31 mouse cellular contexts compared by ENCODE assay signal in the genomic region with DNA sequence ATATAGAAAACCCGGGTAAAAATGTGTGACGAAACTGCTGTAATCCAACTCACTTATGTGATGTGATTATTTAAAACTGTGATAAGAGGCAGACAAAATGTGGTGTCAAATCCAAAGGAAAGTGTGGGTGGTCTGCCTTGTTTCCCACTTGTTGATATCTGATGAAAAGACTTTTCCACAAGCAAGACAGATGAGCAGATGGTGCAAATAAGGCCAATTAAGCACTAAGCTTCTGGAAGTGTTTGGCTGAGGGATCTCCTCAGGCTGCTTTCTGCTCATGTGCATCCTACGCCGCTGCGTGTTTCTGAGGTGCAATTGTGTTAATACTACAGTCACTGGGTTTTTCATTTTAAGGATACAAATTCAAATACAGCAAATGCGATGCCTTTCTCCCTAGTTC. TPM values are rescaled to one million over a fixed set of nuclear protein-coding genes. Genes with fewer than 3 reads are reported as not detected.
DNase-seq lines count a peak whose midpoint lies in the region; ATAC-seq and TF ChIP-seq lines count a peak whose summit lies in the region.
"Had no signal": no experiment of that assay in that cellular context is flagged by ENCODE, and none has a peak within 500 bp of the region (broad histone marks: within the 10 kb centered on the region; RNA-seq: fewer than 3 reads in every experiment).

No protein-coding gene starts in this region.

- H3K9me3 ChIP-seq in hindbrain, postnatal 0 days (ENCODE audit: low read length) = no peaks in the 10 kb centered on the region
- H3K9me3 ChIP-seq in hindbrain, embryonic 14.5 days (ENCODE audit: control insufficient read depth, low read length) = no peaks in the 10 kb centered on the region
- H3K9me3 ChIP-seq: embryonic facial prominence, embryonic 13.5 days; hindbrain, embryonic 12.5 days; midbrain, embryonic 12.5 days; stomach, embryonic 15.5 days had no signal

- ATAC-seq in hindbrain, postnatal 0 days = no peak
- no peak for ATAC-seq in hindbrain, embryonic 14.5 days (ENCODE audit: low FRiP score)
- ATAC-seq: activated CD4-positive, CD25-positive, alpha-beta regulatory T cell, adult 4 months; inflammation-experienced regulatory T-cells, adult 6 months; liver, postnatal 0 days had no signal

- H3K27ac ChIP-seq in hindbrain, postnatal 0 days = no peak overlapping the region
- no peak overlapping the region for H3K27ac ChIP-seq in hindbrain, embryonic 14.5 days
- H3K27ac ChIP-seq: embryonic facial prominence, embryonic 13.5 days; heart, adult 2 months; heart, embryonic 13.5 days; hindbrain, embryonic 12.5 days; kidney, postnatal 0 days; midbrain, embryonic 12.5 days; stomach, embryonic 15.5 days had no signal

- intact Hi-C loops in heart, postnatal 14 days (cut with DNase I) = no loop called here

- no peak overlapping the region for H3K9ac ChIP-seq in hindbrain, postnatal 0 days (replicated peaks; ENCODE audit: low read length)
- H3K9ac ChIP-seq in hindbrain, embryonic 14.5 days = no peak overlapping the region
- H3K9ac ChIP-seq: embryonic facial prominence, embryonic 13.5 days; heart, embryonic 13.5 days; hindbrain, embryonic 12.5 days; liver, postnatal 0 days; midbrain, embryonic 12.5 days; stomach, embryonic 15.5 days had no signal

- WGBS in hindbrain, postnatal 0 days = 81% methylated on average over 6 of the region's 6 CpGs
- WGBS in hindbrain, embryonic 14.5 days = 91% methylated on average over 6 of the region's 6 CpGs

- no peaks in the 10 kb centered on the region for H3K4me1 ChIP-seq in hindbrain, postnatal 0 days (ENCODE audit: insufficient read depth, low read length)
- no peaks in the 10 kb centered on the region for H3K4me1 ChIP-seq in hindbrain, embryonic 14.5 days (replicated peaks; ENCODE audit: control insufficient read depth, insufficient read depth, low read length)
- H3K4me1 ChIP-seq: embryonic facial prominence, embryonic 13.5 days; heart, embryonic 13.5 days; hindbrain, embryonic 12.5 days; midbrain, embryonic 12.5 days; stomach, embryonic 15.5 days had no signal

- no peaks in the 10 kb centered on the region for H3K36me3 ChIP-seq in hindbrain, postnatal 0 days (ENCODE audit: insufficient read depth, low read length)
- H3K36me3 ChIP-seq in hindbrain, embryonic 14.5 days (replicated peaks; ENCODE audit: control insufficient read depth, insufficient read depth) = no peaks in the 10 kb centered on the region
- H3K36me3 ChIP-seq: embryonic facial prominence, embryonic 13.5 days; heart, embryonic 13.5 days; hindbrain, embryonic 12.5 days; midbrain, embryonic 12.5 days; stomach, embryonic 15.5 days had no signal

- H3K27me3 ChIP-seq in hindbrain, postnatal 0 days (ENCODE audit: insufficient read depth, low read length) = no peaks in the 10 kb centered on the region
- H3K27me3 ChIP-seq in hindbrain, embryonic 14.5 days (ENCODE audit: control insufficient read depth, insufficient read depth, low read length) = no peaks in the 10 kb centered on the region
- H3K27me3 ChIP-seq: embryonic facial prominence, embryonic 13.5 days; heart, embryonic 13.5 days; hindbrain, embryonic 12.5 days; midbrain, embryonic 12.5 days; stomach, embryonic 15.5 days had no signal

- DNase-seq in hindbrain, postnatal 0 days (ENCODE audit: low spot score) = peak; percentile 12
- no peak for DNase-seq in hindbrain, embryonic 14.5 days (ENCODE audit: low spot score)
- DNase-seq in brain, embryonic 14.5 days (ENCODE audit: low read depth) = peak; percentile 52
- DNase-seq in layer of hippocampus, adult 18-20 months (ENCODE audit: low spot score in 2 of 2) = peak; percentile 16 to 44
- peak; percentile 35 for DNase-seq in retina, embryonic 14.5 days (ENCODE audit: low spot score)
- no peak for DNase-seq in yolk sac, embryonic 10.5 days (ENCODE audit: low spot score)
- DNase-seq in heart, postnatal 14 days = no peak
- DNase-seq: adrenal gland, postnatal 10 days; cerebellum, adult 9-10 months; gastrocnemius, postnatal 36 days; heart, adult 2 months; kidney, adult 2 months; liver, postnatal 0 days; thymus, postnatal 25 days had no signal

- TF ChIP-seq CTCF in hindbrain, postnatal 0 days (IDR thresholded peaks at IDR 0.05; ENCODE audit: low read depth) = no peak
- TF ChIP-seq CTCF in brain, embryonic 14.5 days (IDR thresholded peaks at IDR 0.05; ENCODE audit: borderline replicate concordance, extremely low read depth, insufficient read depth, insufficient read length) = no peak

- H3K4me2 ChIP-seq in hindbrain, postnatal 0 days (ENCODE audit: low read depth, low read length) = no peak overlapping the region
- H3K4me2 ChIP-seq in hindbrain, embryonic 14.5 days (replicated peaks) = no peak overlapping the region
- H3K4me2 ChIP-seq: embryonic facial prominence, embryonic 13.5 days; heart, embryonic 13.5 days; hindbrain, embryonic 12.5 days; midbrain, embryonic 12.5 days; stomach, embryonic 15.5 days had no signal

- no peak overlapping the region for H3K4me3 ChIP-seq in hindbrain, postnatal 0 days (ENCODE audit: low read length)
- H3K4me3 ChIP-seq in hindbrain, embryonic 14.5 days (replicated peaks; ENCODE audit: low read length) = no peak overlapping the region
- H3K4me3 ChIP-seq: embryonic facial prominence, embryonic 13.5 days; heart, adult 2 months; heart, embryonic 13.5 days; hindbrain, embryonic 12.5 days; midbrain, embryonic 12.5 days; stomach, embryonic 15.5 days had no signal

- TF ChIP-seq POLR2A in brain, embryonic 14.5 days (IDR thresholded peaks at IDR 0.05; ENCODE audit: borderline replicate concordance, extremely low read depth, insufficient read depth, insufficient read length, poor library complexity, severe bottlenecking) = no peak

RNA-seq across cellular contexts. Expression of a gene that starts 34.5 kb away (rescaled TPM):
- not detected in 2 replicates for total RNA-seq in hindbrain, postnatal 0 days (2014; rRNA removed)
- polyA plus RNA-seq in hindbrain, postnatal 0 days (2015; fragmentation: Nextera tagmentation; extraction: Ambion mirVana) = not detected in 2 replicates
- polyA plus RNA-seq in hindbrain, embryonic 14.5 days (2014; fragmentation: Nextera tagmentation; extraction: Ambion mirVana) = 0.18 TPM in 1 of 2 replicates, not detected in the other
- not detected in 2 replicates for polyA plus RNA-seq in brain, embryonic 14.5 days (2012; rRNA removed)
- not detected for total RNA-seq in layer of hippocampus, adult 18-20 months (2021)
- total RNA-seq in heart, postnatal 14 days (2021) = not detected
- total RNA-seq: adrenal gland, postnatal 10 days; gastrocnemius, adult 18-20 months; gastrocnemius, postnatal 36 days; heart, adult 2 months; heart, postnatal 25 days; liver, adult 2 months; megakaryocyte, adult 5-6 weeks; MEL had no signal
- polyA plus RNA-seq: activated CD4-positive, CD25-positive, alpha-beta regulatory T cell, adult 4 months; C2C12; embryonic facial prominence, embryonic 13.5 days; heart, adult 2 months; heart, embryonic 13.5 days; hindbrain, embryonic 12.5 days; kidney, adult 2 months; kidney, postnatal 0 days; large intestine, adult 2 months; limb, embryonic 11.5 days; liver, adult 2 months; liver, postnatal 0 days; midbrain, embryonic 12.5 days; neural tube, embryonic 11.5 days; stomach, embryonic 15.5 days had no signal

RNA-seq across cellular contexts. Expression of a gene that starts 41.0 kb away (rescaled TPM):
- 12.5 and 14.0 TPM in 2 replicates for total RNA-seq in hindbrain, postnatal 0 days (2014; rRNA removed)
- 10.8 and 10.9 TPM in 2 replicates for polyA plus RNA-seq in hindbrain, postnatal 0 days (2015; fragmentation: Nextera tagmentation; extraction: Ambion mirVana)
- polyA plus RNA-seq in hindbrain, embryonic 14.5 days (2014; fragmentation: Nextera tagmentation; extraction: Ambion mirVana) = 16.9 and 18.4 TPM in 2 replicates
- 14.6 and 21.1 TPM in 2 replicates for polyA plus RNA-seq in brain, embryonic 14.5 days (2012; rRNA removed)
- total RNA-seq in layer of hippocampus, adult 18-20 months (2021) = 10 to 100 TPM; 32.6 to 32.9 TPM
- 10 to 100 TPM; 32.6 to 32.7 TPM for total RNA-seq in heart, postnatal 14 days (2021)

Comparison
In these comparisons a context has a peak if more than half of its experiments do, and no peak if none do; other contexts are left out.
1. DNase-seq: peak in hindbrain, postnatal 0 days (single experiment), brain, embryonic 14.5 days (single experiment), layer of hippocampus, adult 18-20 months (2 of 2) and retina, embryonic 14.5 days (single experiment); none in hindbrain, embryonic 14.5 days (single experiment), yolk sac, embryonic 10.5 days (single experiment) and heart, postnatal 14 days (0 of 2).